Mouse (Mus musculus) ovary, postnatal 36 days (tissue): ENCODE data around the gene Nfic.

ENCODE experiments used
- DNase-seq: peaks from one replicate; pipeline ENCODE4 v3.0.0; 2022; ENCODE audit warnings: low spot score, mixed read lengths

Gene Nfic

GRCm38 (mm10) chr10:81485479-81486018 lies 30.1 kb upstream of the Nfic start:
- no peak for DNase-seq

- DNase-seq: no peak
Observed at GRCm38 (mm10) chr10:81485060-81485449, 29.6 kb upstream of the Nfic start.

DNA sequence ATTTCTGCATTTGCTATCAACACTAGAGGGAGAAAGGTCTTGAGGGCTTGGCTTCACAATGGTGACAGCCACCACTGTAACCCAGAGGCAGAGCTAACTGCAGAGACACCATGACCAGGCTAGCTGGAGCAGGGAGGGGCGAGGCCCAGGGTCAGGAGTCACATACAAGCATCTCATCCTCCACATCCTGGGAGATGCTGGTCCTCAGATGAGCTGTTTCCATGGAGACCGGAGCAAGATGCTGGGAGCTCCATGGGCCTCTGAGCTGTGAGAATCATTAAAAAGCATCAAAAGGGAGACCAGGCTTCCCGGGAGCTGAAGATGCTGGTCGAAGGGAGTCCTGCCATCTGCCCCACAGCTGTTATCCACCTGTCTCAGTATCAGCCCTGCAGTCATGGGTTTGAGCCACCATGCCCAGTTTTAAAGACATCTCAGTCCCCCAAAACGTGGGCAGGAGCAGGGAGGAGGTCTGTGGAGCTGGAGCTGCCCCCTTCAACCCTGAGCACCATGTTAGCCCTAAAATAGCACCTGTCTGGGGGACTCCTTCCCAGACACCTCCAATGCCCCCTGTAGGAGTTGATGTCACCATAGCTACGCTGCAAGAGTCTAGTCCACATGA lies 29.1 kb upstream of the Nfic start:
- no peak for DNase-seq

DNA sequence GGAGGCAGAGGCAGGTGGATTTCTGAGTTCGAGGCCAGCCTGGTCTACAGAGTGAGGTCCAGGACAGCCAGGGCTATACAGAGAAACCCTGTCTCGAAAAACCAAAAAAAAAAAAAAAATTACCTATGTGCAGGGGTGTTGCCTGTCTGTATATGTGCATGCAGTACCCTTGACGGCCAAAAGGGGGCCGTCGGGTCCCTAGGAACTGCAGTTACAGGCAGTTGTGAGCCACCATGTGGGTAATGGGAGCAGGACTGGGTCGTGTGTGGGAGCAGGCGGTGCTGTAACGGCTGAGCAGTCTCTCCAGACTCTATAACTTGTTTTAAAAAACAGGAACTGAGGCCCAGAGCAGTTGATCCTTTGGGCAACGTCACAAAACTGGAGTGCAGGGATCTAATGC lies 28.5 kb upstream of the Nfic start:
- no peak for DNase-seq

- DNase-seq: peak; percentile 54
Observed at GRCm38 (mm10) chr10:81482533-81482889, 27.1 kb upstream of the Nfic start, which contains the start of gene Celf5. Celf5 (minus strand) TSS chr10:81482709.

DNA sequence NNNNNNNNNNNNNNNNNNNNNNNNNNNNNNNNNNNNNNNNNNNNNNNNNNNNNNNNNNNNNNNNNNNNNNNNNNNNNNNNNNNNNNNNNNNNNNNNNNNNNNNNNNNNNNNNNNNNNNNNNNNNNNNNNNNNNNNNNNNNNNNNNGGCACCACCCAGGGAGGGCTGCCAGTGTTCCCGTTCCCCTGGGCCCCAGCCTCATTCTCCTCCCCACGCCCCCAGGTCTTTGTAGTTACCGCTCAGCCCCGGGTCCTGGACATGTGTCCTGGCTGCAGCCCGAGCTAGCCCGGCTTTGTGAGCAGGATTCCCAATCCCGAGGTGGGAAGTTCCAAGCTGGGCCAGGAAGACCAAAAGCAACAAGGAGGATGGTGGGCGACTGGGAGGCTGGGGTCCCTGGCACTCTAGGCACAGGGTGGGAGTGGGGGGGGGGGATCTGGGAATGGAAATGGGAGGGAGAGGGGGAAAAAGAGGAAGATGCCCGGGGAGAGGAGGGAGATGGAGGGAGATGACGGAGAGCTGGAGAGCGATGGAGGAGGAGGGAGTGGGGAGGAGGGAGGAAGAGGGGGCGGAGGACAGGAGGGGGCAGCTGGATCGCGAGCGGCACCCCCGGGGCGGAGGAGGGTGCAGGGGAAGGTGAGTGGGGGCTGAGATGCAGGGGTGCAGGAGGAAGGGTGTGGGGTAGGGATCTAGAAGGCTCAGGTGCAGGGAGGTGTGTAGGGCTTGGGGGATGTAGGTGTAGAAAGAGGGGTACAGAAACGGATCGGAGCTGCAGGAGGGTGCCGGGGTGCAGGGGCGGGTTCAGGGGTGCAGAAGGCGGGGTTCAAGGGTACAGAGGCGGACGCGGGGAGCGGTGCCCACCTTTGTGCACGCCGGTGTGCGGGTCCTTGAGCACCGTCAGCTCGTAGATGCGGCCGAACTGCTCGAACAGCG lies 26.4 kb upstream of the Nfic start:
- DNase-seq: no peak

- DNase-seq: no peak
Observed at GRCm38 (mm10) chr10:81474461-81474860, 19.0 kb upstream of the Nfic start.

DNA sequence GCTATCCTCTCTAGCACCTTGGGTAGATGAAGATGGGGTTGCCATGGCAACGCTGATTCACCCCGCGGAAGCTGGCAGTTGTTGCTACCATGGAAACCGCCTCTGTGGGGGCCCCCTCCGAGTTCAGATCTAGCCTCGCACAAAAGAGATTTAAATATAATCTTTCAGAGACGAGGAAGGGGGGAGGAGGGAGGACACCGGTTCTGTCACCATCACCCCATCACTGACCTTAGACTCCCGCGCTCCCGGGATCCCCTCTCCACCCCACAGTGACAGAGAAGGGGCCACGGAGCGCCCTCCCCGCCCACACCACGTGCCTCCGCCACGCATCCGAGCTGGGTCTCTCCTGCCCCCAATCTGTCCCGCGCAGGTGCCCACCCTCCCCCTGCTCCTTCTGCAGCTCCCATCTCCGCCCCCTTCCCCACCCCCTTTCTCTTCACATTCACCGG lies 17.6 kb upstream of the Nfic start:
- no peak for DNase-seq

DNA sequence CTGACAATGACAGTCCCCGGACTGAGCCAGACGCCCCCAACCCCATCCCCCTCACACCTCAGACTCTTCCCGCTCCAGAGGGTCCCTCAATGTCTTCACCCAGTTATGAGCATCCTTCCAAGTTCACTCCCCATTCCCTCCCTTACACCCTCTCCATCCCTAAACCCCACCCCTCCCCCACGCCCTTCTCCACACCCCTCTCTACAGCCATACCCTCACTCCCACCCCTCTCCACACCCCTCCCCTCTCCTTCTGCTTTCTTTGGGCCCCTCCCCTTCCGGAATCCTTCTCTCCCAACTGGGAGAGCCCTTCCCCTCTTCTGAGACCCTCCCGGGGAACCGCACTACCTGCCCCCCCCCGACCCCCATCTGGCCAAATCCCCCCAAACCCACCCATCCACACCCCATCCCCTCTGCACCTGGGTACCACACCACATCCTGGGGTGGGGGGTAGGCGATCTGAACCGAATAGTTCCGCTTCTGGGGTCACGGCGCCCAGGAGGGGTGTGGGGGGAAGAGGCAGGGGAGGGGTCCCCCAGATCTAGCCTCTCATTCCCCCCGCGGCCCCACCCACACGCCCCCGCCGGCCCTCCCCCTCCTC lies 17.1 kb upstream of the Nfic start:
- no peak for DNase-seq

GRCm38 (mm10) chr10:81470454-81470853 lies 15.0 kb upstream of the Nfic start:
- DNase-seq: no peak

- no peak for DNase-seq
Observed at GRCm38 (mm10) chr10:81469253-81469652, 13.8 kb upstream of the Nfic start.

DNA sequence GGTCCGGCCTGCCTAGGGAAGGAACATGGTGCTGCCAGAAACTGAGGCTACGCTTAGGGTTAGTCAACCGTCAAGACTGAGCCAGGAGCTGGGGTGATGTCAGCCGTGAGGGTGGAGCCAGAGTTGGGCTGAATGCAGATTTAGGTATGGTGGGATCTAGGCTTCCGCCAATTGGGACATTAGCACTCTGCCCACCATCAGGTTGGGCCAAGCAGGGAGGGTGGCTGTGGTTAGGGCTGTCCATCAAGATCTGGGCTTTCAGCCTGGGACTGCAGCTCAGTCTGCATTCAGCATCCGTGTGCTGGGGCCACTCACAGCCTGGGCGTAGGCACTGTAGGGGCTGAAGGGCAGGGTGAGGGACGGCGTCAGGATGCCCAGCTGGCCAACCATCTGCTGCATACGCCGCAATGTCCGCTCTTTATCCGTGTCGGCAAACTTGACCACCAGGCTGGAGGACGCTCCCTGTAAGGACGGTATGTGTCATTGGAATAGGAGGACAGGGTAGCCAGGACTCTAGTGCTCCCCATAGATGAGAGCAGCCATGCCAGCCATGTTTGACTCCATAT lies 12.3 kb upstream of the Nfic start:
- peak; percentile 1 for DNase-seq

- peak; percentile 2 for DNase-seq
Observed at GRCm38 (mm10) chr10:81466881-81467280, 11.4 kb upstream of the Nfic start.

GRCm38 (mm10) chr10:81466066-81466465 lies 10.6 kb upstream of the Nfic start:
- no peak for DNase-seq

- peak; percentile 2 for DNase-seq
Observed at GRCm38 (mm10) chr10:81465265-81465645, 9.8 kb upstream of the Nfic start.

DNA sequence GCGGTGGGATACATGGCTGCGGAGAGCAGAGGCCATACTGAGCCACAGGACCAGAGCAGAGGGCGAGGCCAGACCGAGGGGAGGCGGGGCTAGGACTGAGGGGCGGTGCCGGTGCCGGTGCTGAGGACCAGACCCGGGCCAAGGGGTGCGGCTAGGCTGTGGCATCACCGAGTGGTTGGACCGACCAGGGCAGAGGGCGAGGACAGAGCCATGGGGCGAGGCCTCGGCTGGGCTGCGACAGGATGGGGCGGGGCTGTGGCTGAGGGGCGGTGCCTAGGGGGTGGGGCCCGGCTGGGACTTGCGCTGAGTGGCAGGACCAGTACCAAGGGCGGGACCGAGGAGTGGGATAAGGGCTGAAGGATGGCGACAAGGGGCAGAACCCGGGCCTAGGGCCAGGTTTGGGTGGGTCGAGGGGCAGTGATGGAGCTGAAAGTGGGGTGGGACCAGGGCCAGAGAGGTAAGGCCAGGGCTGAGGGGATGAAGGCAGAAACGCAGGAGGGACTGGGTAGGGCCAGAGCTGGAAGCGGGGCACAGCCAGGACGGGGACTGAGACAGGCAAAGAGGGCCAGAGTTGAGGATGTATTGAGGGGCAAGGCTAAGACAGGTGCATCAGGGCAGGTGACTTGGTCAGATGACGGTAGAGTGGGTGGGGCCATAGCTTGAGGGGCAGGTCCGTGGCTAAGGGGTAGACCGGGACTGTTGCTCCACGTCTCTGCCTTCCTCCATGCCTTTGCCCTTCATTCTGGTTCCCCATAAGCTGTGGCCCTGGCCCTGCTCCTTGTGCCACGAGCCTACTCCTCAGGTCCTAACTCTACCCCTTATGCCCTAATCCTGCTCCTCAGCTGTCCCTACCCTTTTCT lies 9.2 kb upstream of the Nfic start:
- DNase-seq: peak; percentile 41

DNA sequence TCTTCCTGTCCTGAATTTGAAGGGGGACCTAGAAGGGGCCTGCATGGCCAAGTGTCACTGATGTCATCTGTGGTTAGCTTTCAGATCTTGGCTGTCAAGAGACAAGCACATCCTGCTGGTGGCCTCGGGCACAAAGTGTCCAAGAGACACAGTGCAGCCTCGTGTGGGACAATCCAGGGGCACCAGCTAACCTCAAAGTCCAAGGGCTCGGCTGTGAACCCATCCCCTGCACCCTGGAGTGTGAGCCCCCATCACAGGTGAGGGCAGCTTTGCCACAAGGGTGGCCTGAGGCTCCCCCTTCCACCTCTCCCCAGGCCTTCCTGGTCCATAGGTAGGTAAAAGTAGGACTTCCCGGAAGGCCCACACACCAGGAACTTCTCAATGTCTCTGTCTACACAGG lies 8.1 kb upstream of the Nfic start:
- peak; percentile 2 for DNase-seq

GRCm38 (mm10) chr10:81462917-81463316 lies 7.5 kb upstream of the Nfic start:
- DNase-seq: peak; percentile 2

DNA sequence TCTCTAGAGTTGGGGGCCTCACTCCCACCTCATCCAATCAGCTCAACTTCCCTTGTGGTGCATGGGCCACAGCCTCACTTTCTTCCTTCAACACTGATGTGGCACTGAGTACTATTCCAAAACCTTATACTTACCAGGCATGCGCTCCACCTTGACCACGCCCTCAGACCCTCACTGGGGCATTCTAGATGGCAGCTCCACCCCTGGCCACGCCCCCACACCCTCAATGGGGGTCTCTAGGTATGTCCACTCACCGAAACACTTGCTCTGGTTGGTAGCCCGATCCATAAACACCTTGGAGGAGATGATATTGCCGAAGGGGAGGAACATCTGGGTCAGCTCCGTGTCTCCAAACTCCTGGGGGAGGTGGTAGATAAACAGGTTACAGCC lies 7.0 kb upstream of the Nfic start:
- peak; percentile 2 for DNase-seq

GRCm38 (mm10) chr10:81461673-81462414 lies 6.4 kb upstream of the Nfic start:
- peak; percentile 2 for DNase-seq

- peak; percentile 1 for DNase-seq
Observed at GRCm38 (mm10) chr10:81460951-81461350, 5.5 kb upstream of the Nfic start.
